Mouse (Mus musculus): Measurements from ENCODE around the gene Arid1b. TPM values are rescaled to one million over a fixed set of nuclear protein-coding genes. Genes with fewer than 3 reads are reported as not detected.

The Arid1b gene
- polyA plus RNA-seq, 1 experiment from 2014 or later, result 12.2 TPM

GRCm38 (mm10) chr17:5372951-5373350 lies 378.8 kb downstream of the Arid1b start:
- WGBS, result 72% methylated on average over 8 of the region's 8 CpGs
- H3K4me3 ChIP-seq (replicated peaks), result no peak overlapping the region
- H3K27me3 ChIP-seq, result no peaks in the 10 kb centered on the region
- H3K9ac ChIP-seq, result no peak overlapping the region
- ATAC-seq (ENCODE audit: insufficient number of reproducible peaks, low FRiP score, low TSS enrichment, low read depth), result no peak
- 0 out of 2 replicates have a peak, but pooled peaks cover 10% of the 10 kb centered on the region for H3K4me1 ChIP-seq
- H3K9me3 ChIP-seq (replicated peaks), result no peaks in the 10 kb centered on the region
- H3K4me2 ChIP-seq (replicated peaks), result no peak overlapping the region
- H3K27ac ChIP-seq (replicated peaks), result no peak overlapping the region
- H3K36me3 ChIP-seq, result no peaks in the 10 kb centered on the region

- WGBS, result 20% methylated on average over 11 of the region's 11 CpGs
- Histone ChIP-seq H3K4me1 (0 out of 2 replicates have a peak, but pooled peaks cover 13% of the 10 kb centered on the region), H3K9ac (no peak overlapping the region), H3K27ac (replicated peaks) (no peak overlapping the region), H3K9me3 (replicated peaks) (no peaks in the 10 kb centered on the region), H3K27me3 (no peaks in the 10 kb centered on the region), H3K36me3 (no peaks in the 10 kb centered on the region), H3K4me2 (replicated peaks) (0 out of 2 replicates have a peak overlapping the region, but pooled peaks have one; percentile 1), H3K4me3 (replicated peaks) (no peak overlapping the region)
- no peak for ATAC-seq (ENCODE audit: insufficient number of reproducible peaks, low FRiP score, low TSS enrichment, low read depth)
These were observed 383.2 kb downstream of the Arid1b start for GRCm38 (mm10) chr17:5377151-5377929.

- Histone ChIP-seq H3K9me3 (replicated peaks) (no peaks in the 10 kb centered on the region), H3K4me2 (replicated peaks) (0 out of 2 replicates have a peak overlapping the region, but pooled peaks have one; percentile 1)
- WGBS, result 27% methylated on average over 7 of the region's 7 CpGs
These were observed 383.8 kb downstream of the Arid1b start for GRCm38 (mm10) chr17:5377930-5378310.

GRCm38 (mm10) chr17:5385694-5386093 lies 391.6 kb downstream of the Arid1b start:
- no peak overlapping the region for H3K4me3 ChIP-seq (replicated peaks)
- no peaks in the 10 kb centered on the region for H3K4me1 ChIP-seq
- ATAC-seq (ENCODE audit: insufficient number of reproducible peaks, low FRiP score, low TSS enrichment, low read depth), result no peak
- WGBS, result 96% methylated on average over 1 of the region's 1 CpGs
- no peaks in the 10 kb centered on the region for H3K27me3 ChIP-seq
- H3K27ac ChIP-seq (replicated peaks), result no peak overlapping the region
- no peak overlapping the region for H3K9ac ChIP-seq
- no peaks in the 10 kb centered on the region for H3K36me3 ChIP-seq
- H3K9me3 ChIP-seq (replicated peaks), result no peaks in the 10 kb centered on the region
- H3K4me2 ChIP-seq (replicated peaks), result no peak overlapping the region

More at GRCm38 (mm10) chr17:5377930-5378310, 383.8 kb downstream of the Arid1b start:
- Histone ChIP-seq H3K27ac (replicated peaks) (no peak overlapping the region), H3K4me1 (0 out of 2 replicates have a peak, but pooled peaks cover 13% of the 10 kb centered on the region), H3K4me3 (replicated peaks) (no peak overlapping the region), H3K9ac (no peak overlapping the region), H3K27me3 (no peaks in the 10 kb centered on the region), H3K36me3 (no peaks in the 10 kb centered on the region)
- no peak for ATAC-seq (ENCODE audit: insufficient number of reproducible peaks, low FRiP score, low TSS enrichment, low read depth)

GRCm38 (mm10) chr17:5386885-5387545 lies 392.9 kb downstream of the Arid1b start:
- no peak overlapping the region for H3K9ac ChIP-seq
- 89% methylated on average over 12 of the region's 12 CpGs for WGBS
- H3K27me3 ChIP-seq, result no peaks in the 10 kb centered on the region
- H3K27ac ChIP-seq (replicated peaks), result no peak overlapping the region
- H3K4me1 ChIP-seq, result no peaks in the 10 kb centered on the region
- H3K36me3 ChIP-seq, result no peaks in the 10 kb centered on the region
- no peak for ATAC-seq (ENCODE audit: insufficient number of reproducible peaks, low FRiP score, low TSS enrichment, low read depth)
- H3K4me2 ChIP-seq (replicated peaks), result no peak overlapping the region
- H3K9me3 ChIP-seq (replicated peaks), result no peaks in the 10 kb centered on the region
- H3K4me3 ChIP-seq (replicated peaks), result no peak overlapping the region

- no peaks in the 10 kb centered on the region for H3K36me3 ChIP-seq
- no peak overlapping the region for H3K4me2 ChIP-seq (replicated peaks)
- no peaks in the 10 kb centered on the region for H3K9me3 ChIP-seq (replicated peaks)
- H3K9ac ChIP-seq, result no peak overlapping the region
- H3K27ac ChIP-seq (replicated peaks), result no peak overlapping the region
- no peak for ATAC-seq (ENCODE audit: insufficient number of reproducible peaks, low FRiP score, low TSS enrichment, low read depth)
- H3K4me1 ChIP-seq, result no peaks in the 10 kb centered on the region
- WGBS, result 78% methylated on average over 3 of the region's 3 CpGs
- H3K4me3 ChIP-seq (replicated peaks), result no peak overlapping the region
- H3K27me3 ChIP-seq, result no peaks in the 10 kb centered on the region
These were observed 394.2 kb downstream of the Arid1b start for GRCm38 (mm10) chr17:5388351-5388750.

- Histone ChIP-seq H3K27me3 (no peaks in the 10 kb centered on the region), H3K9ac (no peak overlapping the region), H3K9me3 (replicated peaks) (no peaks in the 10 kb centered on the region), H3K4me3 (replicated peaks) (no peak overlapping the region), H3K27ac (replicated peaks) (no peak overlapping the region), H3K4me2 (replicated peaks) (no peak overlapping the region), H3K4me1 (no peaks in the 10 kb centered on the region), H3K36me3 (no peaks in the 10 kb centered on the region)
- 57% methylated on average over 10 of the region's 10 CpGs for WGBS
- no peak for ATAC-seq (ENCODE audit: insufficient number of reproducible peaks, low FRiP score, low TSS enrichment, low read depth)
These were observed 396.6 kb downstream of the Arid1b start for GRCm38 (mm10) chr17:5390682-5391081.

- ATAC-seq (ENCODE audit: insufficient number of reproducible peaks, low FRiP score, low TSS enrichment, low read depth), result no peak
- Histone ChIP-seq H3K27ac (replicated peaks) (peak overlapping the region; percentile 66), H3K36me3 (no peaks in the 10 kb centered on the region), H3K9ac (no peak overlapping the region), H3K4me3 (replicated peaks) (no peak overlapping the region), H3K9me3 (replicated peaks) (no peaks in the 10 kb centered on the region), H3K27me3 (no peaks in the 10 kb centered on the region), H3K4me1 (peaks cover 10% of the 10 kb centered on the region), H3K4me2 (replicated peaks) (no peak overlapping the region)
- 72% methylated on average over 16 of the region's 16 CpGs for WGBS
These were observed 401.5 kb downstream of the Arid1b start for GRCm38 (mm10) chr17:5395454-5396205.

- Histone ChIP-seq H3K9ac (no peak overlapping the region), H3K4me2 (replicated peaks) (no peak overlapping the region), H3K4me1 (peaks cover 16% of the 10 kb centered on the region), H3K9me3 (replicated peaks) (no peaks in the 10 kb centered on the region), H3K4me3 (replicated peaks) (no peak overlapping the region), H3K27me3 (no peaks in the 10 kb centered on the region), H3K27ac (replicated peaks) (0 out of 2 replicates have a peak overlapping the region, but pooled peaks have one; percentile 6), H3K36me3 (no peaks in the 10 kb centered on the region)
- ATAC-seq (ENCODE audit: insufficient number of reproducible peaks, low FRiP score, low TSS enrichment, low read depth), result no peak
- 68% methylated on average over 5 of the region's 5 CpGs for WGBS
These were observed 402.1 kb downstream of the Arid1b start for GRCm38 (mm10) chr17:5396213-5396612.
